Mouse (Mus musculus) stomach, embryonic 14.5 days (tissue): ENCODE results near the gene Nutm2. TPM values are rescaled to one million over a fixed set of nuclear protein-coding genes. Genes with fewer than 3 reads are reported as not detected.
"Not testable (repeated sequence)": the region's sequence is repeated elsewhere in the genome, so short reads cannot be mapped to it uniquely, and the experiment has no call there.

Source experiments
- ATAC-seq: fragments of 200-750 bp; cut with Nextera tagmentation; 2 replicates; pipeline ENCODE4 v1.8.0; 2017; ENCODE audit warnings: low read depth, moderate TSS enrichment; ENCODE audit not compliant: insufficient number of reproducible peaks, insufficient read depth, low FRiP score
- H3K27ac ChIP-seq: fragments of 300-500 bp; sonication (generic); 2 replicates; pipeline ENCODE4 v1.5.1; 2014; ENCODE audit warnings: mild to moderate bottlenecking, low read length, moderate library complexity, mixed read lengths
- H3K27me3 ChIP-seq: fragments of 300-500 bp; sonication (generic); 2 replicates; pipeline ENCODE4 v1.6.1; 2014; ENCODE audit warnings: low read length, control low read depth, mixed read lengths; ENCODE audit not compliant: control insufficient read depth, insufficient read depth
- H3K36me3 ChIP-seq: fragments of 300-500 bp; sonication (generic); 2 replicates; pipeline ENCODE4 v1.6.1; 2014; ENCODE audit warnings: mild to moderate bottlenecking, control low read depth, low read length, moderate library complexity, mixed read lengths; ENCODE audit not compliant: control insufficient read depth, insufficient read depth
- H3K4me1 ChIP-seq: fragments of 300-500 bp; sonication (generic); 2 replicates; pipeline ENCODE4 v1.6.1; 2014; ENCODE audit warnings: low read length, control low read depth, mixed read lengths; ENCODE audit not compliant: control insufficient read depth, insufficient read depth
- H3K4me2 ChIP-seq: fragments of 300-500 bp; sonication (generic); replicated peaks from 2 replicates; pipeline ENCODE4 v1.6.1; 2014; ENCODE audit warnings: low read depth, low read length, control low read depth
- H3K4me3 ChIP-seq: fragments of 300-500 bp; sonication (generic); 2 replicates; pipeline ENCODE4 v1.5.1; 2014; ENCODE audit warnings: low read depth, low read length, control low read depth
- H3K9ac ChIP-seq: fragments of 300-500 bp; sonication (generic); replicated peaks from 2 replicates; pipeline ENCODE4 v1.6.1; 2014; ENCODE audit warnings: low read depth, mild to moderate bottlenecking, control low read depth, low read length, moderate library complexity, mixed read lengths
- H3K9me3 ChIP-seq: fragments of 300-500 bp; sonication (generic); 2 replicates; pipeline ENCODE4 v1.6.1; 2016; ENCODE audit warnings: low read depth, low read length, control low read depth; ENCODE audit not compliant: control insufficient read depth
- WGBS: fragments of 180-500 bp; shearing (Covaris S2); extraction: QIAGEN DNeasy Blood & Tissue Kit; methylation state at CpG from one replicate; pipeline ENCODE4 v1.1.7; 2014; 5-methylcytosine and 5-hydroxymethylcytosine counted together
- polyA plus RNA-seq: library from polyadenylated mRNA; unstranded; fragments of >200 nt; fragmentation: Nextera tagmentation; extraction: Ambion mirVana; gene quantifications from 2 replicates; pipeline ENCODE4 v1.2.1, GENCODE M21; 2014

The Nutm2 gene
- polyA plus RNA-seq, 1 experiment from 2014 or later, result not detected

GRCm38 (mm10) chr13:50452266-50452665 lies 14.8 kb upstream of the Nutm2 start:
- not testable (repeated sequence) for H3K9ac ChIP-seq, H3K36me3 ChIP-seq, H3K4me2 ChIP-seq, H3K27ac ChIP-seq, ATAC-seq, H3K9me3 ChIP-seq, H3K4me3 ChIP-seq, H3K27me3 ChIP-seq, H3K4me1 ChIP-seq
- WGBS, result 73% methylated on average over 9 of the region's 9 CpGs

GRCm38 (mm10) chr13:50453426-50453825 lies 13.7 kb upstream of the Nutm2 start:
- Histone ChIP-seq H3K27me3 (no peaks in the 10 kb centered on the region), H3K36me3 (no peaks in the 10 kb centered on the region), H3K9ac (no peak overlapping the region), H3K4me1 (no peaks in the 10 kb centered on the region), H3K4me3 (no peak overlapping the region), H3K4me2 (no peak overlapping the region), H3K27ac (no peak overlapping the region), H3K9me3 (no peaks in the 10 kb centered on the region; the same call in 1 of the 2 replicates)
- WGBS, result 31% methylated on average over 4 of the region's 4 CpGs
- no peak for ATAC-seq

GRCm38 (mm10) chr13:50460433-50460832 lies 6.7 kb upstream of the Nutm2 start:
- not testable (repeated sequence) for ATAC-seq, H3K36me3 ChIP-seq, H3K4me1 ChIP-seq, H3K9ac ChIP-seq, H3K27me3 ChIP-seq, H3K27ac ChIP-seq, H3K9me3 ChIP-seq, H3K4me2 ChIP-seq, H3K4me3 ChIP-seq
- 59% methylated on average over 2 of the region's 2 CpGs for WGBS

- 28% methylated on average over 27 of the region's 27 CpGs for WGBS
- Histone ChIP-seq H3K27ac (no peak overlapping the region), H3K9ac (no peak overlapping the region), H3K4me1 (no peaks in the 10 kb centered on the region), H3K4me2 (peak overlapping the region; percentile 32), H3K27me3 (no peaks in the 10 kb centered on the region), H3K9me3 (no peaks in the 10 kb centered on the region), H3K36me3 (no peaks in the 10 kb centered on the region), H3K4me3 (peak overlapping the region; percentile 12; the same call in 1 of the 2 replicates)
- ATAC-seq, result no peak
Measured at GRCm38 (mm10) chr13:50464621-50465562, 2.2 kb upstream of the Nutm2 start.

GRCm38 (mm10) chr13:50488510-50488909 lies 21.4 kb downstream of the Nutm2 start:
- H3K9me3 ChIP-seq, H3K4me2 ChIP-seq, H3K4me1 ChIP-seq, H3K27me3 ChIP-seq, H3K4me3 ChIP-seq, H3K27ac ChIP-seq, ATAC-seq, H3K9ac ChIP-seq, H3K36me3 ChIP-seq: not testable (repeated sequence)

GRCm38 (mm10) chr13:50510470-50511343 lies 43.6 kb downstream of the Nutm2 start:
- H3K4me2 ChIP-seq, H3K9me3 ChIP-seq, H3K4me3 ChIP-seq, H3K4me1 ChIP-seq, ATAC-seq, H3K27ac ChIP-seq, H3K9ac ChIP-seq, H3K27me3 ChIP-seq, H3K36me3 ChIP-seq: not testable (repeated sequence)
- WGBS, result 82% methylated on average over 9 of the region's 9 CpGs

Other genes starting within 250 kb of the Nutm2 start
- gene Gm906, start 217.0 kb upstream of the Nutm2 start, polyA plus RNA-seq, result not detected in 2 replicates
- gene Fbxw17, start 49.4 kb upstream of the Nutm2 start, polyA plus RNA-seq, result 27.7 and 35.4 TPM in 2 replicates
- gene Gm47429, start 23.4 kb upstream of the Nutm2 start, polyA plus RNA-seq, result not detected in 2 replicates
- not detected in 2 replicates for gene Gm904, start 175.9 kb downstream of the Nutm2 start, polyA plus RNA-seq
- gene Gm8765, start 231.0 kb downstream of the Nutm2 start, polyA plus RNA-seq, result not detected in 2 replicates